Mouse (Mus musculus) bone marrow macrophage, adult 2 months (primary cell): ENCODE results near the gene Enoph1.

Experiments
- CTCF ChIP-seq: IDR thresholded peaks from 2 replicates; pipeline ENCODE4 v1.5.1; 2012; ENCODE audit warnings: low read depth, mild to moderate bottlenecking, low read length, moderate library complexity
- POLR2A ChIP-seq: IDR thresholded peaks from 2 replicates; pipeline ENCODE4 v1.6.1; 2012; ENCODE audit warnings: mild to moderate bottlenecking, low read depth, low read length, borderline replicate concordance

- no peak for TF ChIP-seq CTCF
- TF ChIP-seq POLR2A: no peak
Observed at GRCm38 (mm10) chr5:100097967-100098366, 58.2 kb downstream of the Enoph1 start.
